Mouse (Mus musculus) CH12.LX (cell line): ENCODE measurements at regions not wholly inside any gene's neighbourhood (a gene's known extent, or its start where the extent isn't known, plus 50 kb on each side); places are given as distances from the start of the nearest gene placed in this dataset.

Experiments used
- DNase-seq: peaks from one replicate; pipeline ENCODE4 v3.0.0-alpha.2; 2013; ENCODE audit errors: extremely low read depth
- H3K27ac ChIP-seq: 2 replicates; pipeline ENCODE4 v1.5.1; 2012; ENCODE audit warnings: low read depth, mild to moderate bottlenecking, control low read depth, moderate library complexity; ENCODE audit not compliant: insufficient read depth
- H3K27me3 ChIP-seq: replicated peaks from 2 replicates; pipeline ENCODE3; 2012; ENCODE audit warnings: inconsistent platforms
- H3K36me3 ChIP-seq, 2 experiments: replicated peaks in 1 of 2; 2 replicates each; pipeline versions ENCODE3 to v1.6.1; 2012; ENCODE audit warnings: inconsistent platforms in 1 of 2, low read length in 1 of 2, mild to moderate bottlenecking in 1 of 2, mixed read lengths in 1 of 2, moderate library complexity in 1 of 2; ENCODE audit not compliant: control insufficient read depth in 1 of 2, insufficient read depth in 1 of 2
- H3K4me1 ChIP-seq, 2 experiments: 2 replicates each; pipeline ENCODE4 v1.6.1; 2012; ENCODE audit warnings: inconsistent platforms in 1 of 2, moderate library complexity in 1 of 2; ENCODE audit not compliant: insufficient read depth in 2 of 2, control insufficient read depth in 1 of 2
- H3K4me2 ChIP-seq: 2 replicates; pipeline ENCODE4 v1.6.1; 2012; ENCODE audit warnings: low read depth, mild to moderate bottlenecking, control low read depth; ENCODE audit not compliant: poor library complexity, insufficient read depth, severe bottlenecking
- H3K4me3 ChIP-seq, 3 experiments: fragments of 150-350 bp in 1 of 3; sonication (generic) in 1 of 3; replicated peaks in 1 of 3; 2 replicates each; pipeline versions ENCODE3 to v1.5.1; 2011 to 2012; ENCODE audit warnings: low read depth in 2 of 3, low read length in 2 of 3, mild to moderate bottlenecking in 2 of 3, moderate library complexity in 2 of 3, control low read depth in 1 of 3, improper control_type of control experiment in 1 of 3, inconsistent platforms in 1 of 3, mixed read lengths in 1 of 3; ENCODE audit not compliant: poor library complexity in 1 of 3
- H3K79me2 ChIP-seq: replicated peaks from 2 replicates; pipeline ENCODE4 v1.6.1; 2012; ENCODE audit warnings: mild to moderate bottlenecking, moderate library complexity; ENCODE audit not compliant: control insufficient read depth, poor library complexity, insufficient read depth, severe bottlenecking; ENCODE audit errors: extremely low read depth
- H3K9ac ChIP-seq: 2 replicates; pipeline ENCODE4 v1.6.1; 2012; ENCODE audit warnings: low read depth, mild to moderate bottlenecking, control low read depth, moderate library complexity; ENCODE audit not compliant: insufficient read depth
- H3K9me3 ChIP-seq: replicated peaks from 2 replicates; pipeline ENCODE3; 2012; ENCODE audit warnings: low read length, inconsistent platforms, mixed read lengths
- CTCF ChIP-seq, 2 experiments: IDR thresholded peaks in 1 of 2; conservative IDR thresholded peaks in 1 of 2; 2 replicates each; pipeline ENCODE4 v1.5.1; 2011 to 2012; ENCODE audit warnings: low read depth in 2 of 2, low read length in 2 of 2, improper control_type of control experiment in 1 of 2, inconsistent platforms in 1 of 2, mild to moderate bottlenecking in 1 of 2, moderate library complexity in 1 of 2
- E2F4 ChIP-seq: IDR thresholded peaks from 2 replicates; pipeline ENCODE4 v1.6.1; 2011; ENCODE audit warnings: low read depth, low read length, improper control_type of control experiment; ENCODE audit not compliant: insufficient replicate concordance
- IRF4 ChIP-seq: IDR thresholded peaks from 2 replicates; pipeline ENCODE4 v1.6.1; 2014; ENCODE audit warnings: low read depth, mild to moderate bottlenecking, inconsistent platforms, low read length, improper control_type of control experiment
- JUN ChIP-seq: IDR thresholded peaks from 2 replicates; pipeline ENCODE4 v1.6.1; 2011; ENCODE audit warnings: low read depth, mild to moderate bottlenecking, low read length, improper control_type of control experiment, moderate library complexity; ENCODE audit not compliant: insufficient read depth
- JUND ChIP-seq: conservative IDR thresholded peaks from 2 replicates; pipeline ENCODE4 v1.6.1; 2011; ENCODE audit warnings: low read depth, low read length, improper control_type of control experiment
- MAFK ChIP-seq: IDR thresholded peaks from 2 replicates; pipeline ENCODE4 v1.6.1; 2011; ENCODE audit warnings: low read length, improper control_type of control experiment; ENCODE audit not compliant: insufficient replicate concordance
- MAX ChIP-seq: IDR thresholded peaks from 2 replicates; pipeline ENCODE4 v1.6.1; 2011; ENCODE audit warnings: low read length, improper control_type of control experiment
- MXI1 ChIP-seq: IDR thresholded peaks from 2 replicates; pipeline ENCODE4 v1.6.1; 2011; ENCODE audit warnings: mild to moderate bottlenecking, low read depth, low read length, improper control_type of control experiment
- NRF1 ChIP-seq: IDR thresholded peaks from 2 replicates; pipeline ENCODE4 v1.6.1; 2014; ENCODE audit warnings: low read depth, mild to moderate bottlenecking, inconsistent platforms, low read length, improper control_type of control experiment, moderate library complexity
- POLR2AphosphoS2 ChIP-seq: IDR thresholded peaks from 2 replicates; pipeline ENCODE4 v1.6.1; 2011; ENCODE audit warnings: low read depth, low read length, improper control_type of control experiment
- RCOR1 ChIP-seq: conservative IDR thresholded peaks from 2 replicates; pipeline ENCODE4 v1.6.1; 2012; ENCODE audit warnings: low read depth, mild to moderate bottlenecking, inconsistent platforms, low read length, improper control_type of control experiment
- SIN3A ChIP-seq: IDR thresholded peaks from 2 replicates; pipeline ENCODE4 v1.6.1; 2012; ENCODE audit warnings: low read length, improper control_type of control experiment, inconsistent platforms
- SMC3 ChIP-seq: IDR thresholded peaks from 2 replicates; pipeline ENCODE4 v1.6.1; 2011; ENCODE audit warnings: low read depth, low read length, improper control_type of control experiment
- TBP ChIP-seq: conservative IDR thresholded peaks from 2 replicates; pipeline ENCODE4 v1.6.1; 2011; ENCODE audit warnings: low read depth, low read length, improper control_type of control experiment
- UBTF ChIP-seq: IDR thresholded peaks from 2 replicates; pipeline ENCODE4 v1.6.1; 2012; ENCODE audit warnings: low read depth, mild to moderate bottlenecking, inconsistent platforms, low read length, improper control_type of control experiment, moderate library complexity
- USF1 ChIP-seq: IDR thresholded peaks from 2 replicates; pipeline ENCODE4 v1.6.1; 2014; ENCODE audit warnings: low read depth, mild to moderate bottlenecking, inconsistent platforms, low read length, improper control_type of control experiment
- ZKSCAN1 ChIP-seq: IDR thresholded peaks from 2 replicates; pipeline ENCODE4 v1.6.1; 2012; ENCODE audit warnings: low read depth, inconsistent platforms, low read length, improper control_type of control experiment, borderline replicate concordance
- dilution Hi-C: fragments of 300-500 bp; cut with MboI; formaldehyde crosslinking; loops from 2 replicates; pipeline ENCODE4 v1.14.3; 2020; ENCODE audit warnings: low sequenced_read_pairs; ENCODE audit not compliant: extremely low pct_unique_long_range_greater_than_20kb, extremely low pct_ligation_motif_present
- in situ Hi-C: fragments of 300-500 bp; cut with MboI; formaldehyde crosslinking; loops from 3 replicates; pipeline ENCODE4 v1.14.3; 2019; ENCODE audit warnings: low sequenced_read_pairs, low pct_ligation_motif_present, low pct_unique_long_range_greater_than_20kb, mixed read lengths

GRCm38 (mm10) chr3:117108966-117109700 lies 140.3 kb upstream of the Palmd start:
- dilution Hi-C loops, result no loop called here
- H3K79me2 ChIP-seq, result no peaks in the 10 kb centered on the region
- TF ChIP-seq TBP (no peak), SMC3 (no peak), E2F4 (no peak), ZKSCAN1 (no peak), SIN3A (no peak), MAX (no peak), USF1 (no peak), UBTF (no peak), POLR2AphosphoS2 (no peak), JUND (no peak)

GRCm38 (mm10) chr3:117107986-117108385 lies 139.2 kb upstream of the Palmd start:
- no peak overlapping the region for H3K4me2 ChIP-seq
- dilution Hi-C loops, result no loop called here

More at GRCm38 (mm10) chr3:117108966-117109700, 140.3 kb upstream of the Palmd start:
- no peaks in the 10 kb centered on the region for H3K4me1 ChIP-seq
- H3K4me2 ChIP-seq, result no peak overlapping the region
- in situ Hi-C loops, result no loop called here
- H3K9me3 ChIP-seq, result no peaks in the 10 kb centered on the region
- no peak for DNase-seq
- no peak overlapping the region for H3K4me3 ChIP-seq
- H3K27ac ChIP-seq, result no peak overlapping the region
- H3K27me3 ChIP-seq, result no peaks in the 10 kb centered on the region
- no peaks in the 10 kb centered on the region for H3K36me3 ChIP-seq
- no peak overlapping the region for H3K9ac ChIP-seq

More at GRCm38 (mm10) chr3:117107986-117108385, 139.2 kb upstream of the Palmd start:
- DNase-seq, result no peak
- Histone ChIP-seq H3K36me3 (no peaks in the 10 kb centered on the region), H3K9me3 (no peaks in the 10 kb centered on the region), H3K27ac (no peak overlapping the region), H3K4me1 (no peaks in the 10 kb centered on the region), H3K4me3 (no peak overlapping the region), H3K27me3 (no peaks in the 10 kb centered on the region), H3K79me2 (no peaks in the 10 kb centered on the region), H3K9ac (no peak overlapping the region)
- no peak for TF ChIP-seq E2F4
- TF ChIP-seq POLR2AphosphoS2, result no peak
- no peak for TF ChIP-seq SIN3A
- no peak for TF ChIP-seq CTCF (conservative IDR thresholded peaks at IDR 0.05 in 1 of 2, IDR thresholded peaks at IDR 0.05 in 1 of 2; ENCODE audit: low read depth in 2 of 2, low read length in 2 of 2)
- TF ChIP-seq MAFK, result no peak
- no peak for TF ChIP-seq NRF1
- TF ChIP-seq RCOR1, result no peak
- TF ChIP-seq UBTF, result no peak
- TF ChIP-seq MXI1, result no peak
- TF ChIP-seq TBP, result no peak
- TF ChIP-seq JUN, result no peak
- TF ChIP-seq IRF4, result no peak
- no peak for TF ChIP-seq JUND
- TF ChIP-seq SMC3, result no peak
- in situ Hi-C loops, result no loop called here
